Mouse (Mus musculus) lung, embryonic 14.5 days (tissue): ENCODE data around the gene Jmjd6. TPM values are rescaled to one million over a fixed set of nuclear protein-coding genes. Genes with fewer than 3 reads are reported as not detected.
"Not testable (repeated sequence)": the region's sequence is repeated elsewhere in the genome, so short reads cannot be mapped to it uniquely, and the experiment has no call there.

ENCODE experiments used
- ATAC-seq: fragments of 200-750 bp; cut with Nextera tagmentation; 2 replicates; pipeline ENCODE4 v1.8.0; 2017; ENCODE audit warnings: mild to moderate bottlenecking, moderate TSS enrichment, moderate library complexity; ENCODE audit not compliant: insufficient read depth
- DNase-seq: peaks from one replicate; pipeline ENCODE4 v3.0.0-alpha.2; 2015
- H3K27ac ChIP-seq: fragments of 300-500 bp; sonication (generic); 2 replicates; pipeline ENCODE4 v1.5.1; 2014; ENCODE audit warnings: low read depth, mild to moderate bottlenecking, moderate library complexity
- H3K27me3 ChIP-seq: fragments of 300-500 bp; sonication (generic); 2 replicates; pipeline ENCODE4 v1.6.1; 2014; ENCODE audit warnings: low read length, control low read depth; ENCODE audit not compliant: insufficient read depth
- H3K36me3 ChIP-seq: fragments of 300-500 bp; sonication (generic); 2 replicates; pipeline ENCODE4 v1.6.1; 2014; ENCODE audit warnings: control low read depth; ENCODE audit not compliant: insufficient read depth
- H3K4me1 ChIP-seq: fragments of 300-500 bp; sonication (generic); 2 replicates; pipeline ENCODE4 v1.6.1; 2014; ENCODE audit warnings: antibody characterized with exemption, control low read depth; ENCODE audit not compliant: insufficient read depth
- H3K4me2 ChIP-seq: fragments of 300-500 bp; sonication (generic); 2 replicates; pipeline ENCODE4 v1.6.1; 2014; ENCODE audit warnings: mild to moderate bottlenecking
- H3K4me3 ChIP-seq: fragments of 300-500 bp; sonication (generic); 2 replicates; pipeline ENCODE4 v1.5.1; 2014; ENCODE audit warnings: low read depth, low read length
- H3K9ac ChIP-seq: fragments of 300-500 bp; sonication (generic); 2 replicates; pipeline ENCODE4 v1.6.1; 2014
- H3K9me3 ChIP-seq: fragments of 300-500 bp; sonication (generic); 2 replicates; pipeline ENCODE4 v1.6.1; 2016; ENCODE audit warnings: low read depth, low read length, control low read depth
- CTCF ChIP-seq: IDR thresholded peaks from 2 replicates; pipeline ENCODE4 v1.5.1; 2016; ENCODE audit warnings: antibody characterized with exemption, low read depth
- WGBS: fragments of 180-500 bp; shearing (Covaris S2); extraction: QIAGEN DNeasy Blood & Tissue Kit; methylation state at CpG from one replicate; pipeline ENCODE4 v1.1.7; 2014; 5-methylcytosine and 5-hydroxymethylcytosine counted together
- polyA plus RNA-seq: library from polyadenylated mRNA; unstranded; fragments of >200 nt; fragmentation: Nextera tagmentation; extraction: Ambion mirVana; gene quantifications from 2 replicates; pipeline ENCODE4 v1.2.1, GENCODE M21; 2014

The Jmjd6 gene
- polyA plus RNA-seq, 1 experiment from 2014 or later = 66.3 TPM

- H3K27me3 ChIP-seq = no peaks in the 10 kb centered on the region
- no peak for TF ChIP-seq CTCF
- no peaks in the 10 kb centered on the region for H3K9me3 ChIP-seq
- H3K36me3 ChIP-seq = peaks cover 49% of the 10 kb centered on the region
- peak overlapping the region; percentile 99 for H3K27ac ChIP-seq
- peak; percentile 36 for DNase-seq
- peak overlapping the region; percentile 93 for H3K9ac ChIP-seq
- H3K4me1 ChIP-seq = no peaks in the 10 kb centered on the region
- peak overlapping the region; percentile 92 for H3K4me2 ChIP-seq
- no peak for ATAC-seq
- H3K4me3 ChIP-seq = peak overlapping the region; percentile 81
- 1% methylated on average over 29 of the region's 29 CpGs for WGBS
Measured at GRCm38 (mm10) chr11:116851576-116852290, 8.5 kb upstream of the Jmjd6 start.

GRCm38 (mm10) chr11:116850833-116851477, 7.7 kb upstream of the Jmjd6 start:
- TF ChIP-seq CTCF = no peak
- Histone ChIP-seq H3K27me3 (no peaks in the 10 kb centered on the region), H3K4me1 (no peaks in the 10 kb centered on the region), H3K4me3 (peak overlapping the region; percentile 81), H3K9ac (peak overlapping the region; percentile 93), H3K4me2 (peak overlapping the region; percentile 92), H3K36me3 (peaks cover 54% of the 10 kb centered on the region), H3K9me3 (no peaks in the 10 kb centered on the region), H3K27ac (peak overlapping the region; percentile 20; the same call in 1 of the 2 replicates)
- DNase-seq (peak; percentile 26), ATAC-seq (no peak)
- 26% methylated on average over 6 of the region's 6 CpGs for WGBS

- no peak for ATAC-seq
- Histone ChIP-seq H3K4me2 (peak overlapping the region; percentile 92), H3K27ac (no peak overlapping the region), H3K9me3 (no peaks in the 10 kb centered on the region), H3K36me3 (peaks cover 56% of the 10 kb centered on the region), H3K4me3 (peak overlapping the region; percentile 81), H3K9ac (peak overlapping the region; percentile 93; the same call in 1 of the 2 replicates), H3K27me3 (no peaks in the 10 kb centered on the region), H3K4me1 (no peaks in the 10 kb centered on the region)
- DNase-seq = no peak
- 42% methylated on average over 4 of the region's 4 CpGs for WGBS
- no peak for TF ChIP-seq CTCF
Measured at GRCm38 (mm10) chr11:116850085-116850484, 6.8 kb upstream of the Jmjd6 start.

DNA sequence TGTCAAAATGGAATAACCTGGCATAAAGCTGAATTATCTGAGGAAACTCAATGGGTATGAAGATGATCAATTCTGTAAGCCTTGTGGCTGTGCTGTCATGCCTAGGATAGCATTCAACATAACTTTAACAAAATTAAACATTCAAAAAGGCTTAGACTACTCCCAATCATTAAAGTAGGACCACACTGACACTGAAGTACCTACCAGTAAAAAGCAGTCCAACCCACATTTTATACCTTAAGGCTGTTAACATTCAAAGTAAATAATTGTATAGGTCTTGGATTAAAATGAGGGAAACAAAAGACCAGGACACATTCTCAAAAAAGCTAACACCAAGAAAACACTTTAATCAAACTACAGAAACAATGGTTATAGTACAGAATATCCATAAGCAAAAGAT, 6.3 kb upstream of the Jmjd6 start:
- no peaks in the 10 kb centered on the region for H3K4me1 ChIP-seq
- peaks cover 56% of the 10 kb centered on the region for H3K36me3 ChIP-seq
- H3K4me3 ChIP-seq = no peak overlapping the region
- 0 out of 2 replicates have a peak overlapping the region, but pooled peaks have one; percentile 20 for H3K4me2 ChIP-seq
- no peaks in the 10 kb centered on the region for H3K27me3 ChIP-seq
- no peaks in the 10 kb centered on the region for H3K9me3 ChIP-seq
- TF ChIP-seq CTCF = no peak
- no peak overlapping the region for H3K27ac ChIP-seq
- no peak for DNase-seq
- H3K9ac ChIP-seq = no peak overlapping the region
- ATAC-seq = no peak

DNA sequence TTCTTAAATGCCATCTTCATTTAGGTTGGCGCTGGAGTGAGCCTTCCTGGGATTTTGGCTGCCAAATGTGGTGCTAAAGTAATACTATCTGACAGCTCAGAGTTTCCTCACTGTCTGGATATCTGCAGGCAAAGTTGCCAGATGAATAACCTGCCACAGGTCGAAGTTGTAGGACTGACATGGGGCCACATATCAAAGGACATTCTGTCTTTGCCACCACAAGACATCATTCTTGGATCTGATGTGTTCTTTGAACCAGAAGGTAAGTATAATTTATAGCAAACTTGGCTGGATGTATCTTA, 5.6 kb upstream of the Jmjd6 start:
- not testable (repeated sequence) for DNase-seq, H3K9me3 ChIP-seq, H3K9ac ChIP-seq, H3K4me3 ChIP-seq, H3K27ac ChIP-seq, H3K27me3 ChIP-seq, ATAC-seq, H3K4me2 ChIP-seq, H3K4me1 ChIP-seq
- 59% methylated on average over 2 of the region's 2 CpGs for WGBS
- peaks cover 56% of the 10 kb centered on the region for H3K36me3 ChIP-seq

- no peak overlapping the region for H3K27ac ChIP-seq
- H3K36me3 ChIP-seq = peaks cover 56% of the 10 kb centered on the region
Measured at GRCm38 (mm10) chr11:116848086-116848876, 5.0 kb upstream of the Jmjd6 start.

More at GRCm38 (mm10) chr11:116848086-116848876, 5.0 kb upstream of the Jmjd6 start:
- no peak overlapping the region for H3K4me2 ChIP-seq
- H3K9me3 ChIP-seq = no peaks in the 10 kb centered on the region
- H3K4me1 ChIP-seq = no peaks in the 10 kb centered on the region
- DNase-seq (no peak), ATAC-seq (no peak)
- no peaks in the 10 kb centered on the region for H3K27me3 ChIP-seq
- WGBS = 71% methylated on average over 5 of the region's 5 CpGs
- no peak overlapping the region for H3K9ac ChIP-seq
- no peak for TF ChIP-seq CTCF
- H3K4me3 ChIP-seq = no peak overlapping the region
